Mouse (Mus musculus): Measurements from ENCODE around the gene Pard3b. TPM values are rescaled to one million over a fixed set of nuclear protein-coding genes. Genes with fewer than 3 reads are reported as not detected.

The Pard3b gene
- total RNA-seq, 4 experiments from 2014 or later: 3.3 to 5.3 (median 4.4) TPM

DNA sequence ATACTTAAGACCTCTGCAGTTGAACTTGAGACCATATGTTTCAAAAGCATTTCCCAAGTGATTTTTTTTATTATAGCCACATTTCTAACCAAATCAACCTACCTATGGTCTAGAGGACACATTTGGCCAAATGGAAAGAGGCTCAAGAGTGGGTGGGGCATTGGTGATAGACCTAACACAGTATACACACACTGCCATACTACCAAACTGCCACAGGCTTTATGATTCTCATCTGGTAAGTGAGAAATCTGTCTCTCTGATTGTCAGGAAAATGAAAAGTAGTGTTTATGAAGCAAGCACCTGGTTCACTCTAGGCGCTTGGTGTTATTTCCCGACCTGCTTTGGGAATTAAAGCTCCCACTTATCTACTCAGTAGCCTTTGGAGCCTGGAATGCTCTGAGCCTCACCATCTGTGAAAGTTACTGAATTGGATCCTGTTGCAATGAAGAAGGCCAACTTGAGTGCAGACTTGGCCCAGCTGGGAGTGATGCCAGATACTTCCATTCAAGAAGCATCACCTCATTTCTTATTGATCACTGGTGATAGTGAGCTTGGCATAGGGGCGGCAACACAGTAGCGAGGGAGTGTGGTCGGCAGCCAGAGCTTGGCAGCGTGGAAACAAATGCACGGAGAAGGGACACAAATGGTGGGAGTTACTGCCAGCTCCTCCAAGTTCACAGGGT is 810.7 kb downstream of the Pard3b start:
- no peak for DNase-seq (ENCODE audit: low spot score in 2 of 2)

DNA sequence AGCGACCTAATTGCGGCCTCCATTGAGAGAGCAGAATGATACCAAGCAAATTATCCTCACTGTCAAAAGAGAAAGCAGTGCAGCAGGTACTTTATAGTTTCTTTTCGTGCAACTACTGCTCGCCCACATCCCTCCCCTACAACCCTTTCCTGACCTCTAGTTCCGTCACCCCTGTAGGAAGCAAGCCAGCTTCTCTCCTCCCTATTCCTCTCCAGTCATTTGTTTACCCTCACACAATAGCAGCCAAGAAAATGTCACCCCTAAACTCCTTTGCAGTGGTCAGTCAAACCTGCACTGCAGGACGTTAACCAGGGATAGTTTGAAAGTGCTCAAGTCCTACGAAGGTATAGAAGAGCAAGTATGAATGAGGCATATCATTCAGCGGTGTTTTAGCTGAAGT is 826.9 kb downstream of the Pard3b start:
- no peak for DNase-seq (ENCODE audit: low spot score in 2 of 2)

DNA sequence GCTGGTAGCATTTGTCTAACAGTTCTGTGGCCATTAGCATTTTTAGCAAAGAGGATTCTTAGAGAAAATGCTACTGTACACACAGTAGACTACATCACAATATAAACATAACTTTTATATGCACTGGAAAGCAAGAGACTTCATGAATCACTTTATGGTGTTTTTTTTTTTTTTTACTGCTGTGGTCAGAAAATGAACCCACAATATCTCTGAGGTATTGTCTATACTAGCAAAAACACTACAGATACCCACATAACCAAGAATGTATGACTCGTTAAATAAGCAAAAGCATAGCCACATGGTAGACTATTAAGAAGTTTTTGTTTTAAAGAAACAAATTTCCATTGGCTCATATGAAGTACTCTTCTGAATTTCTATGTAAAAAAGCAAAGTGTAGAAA is 827.9 kb downstream of the Pard3b start:
- DNase-seq (ENCODE audit: low spot score in 2 of 2): no peak

DNA sequence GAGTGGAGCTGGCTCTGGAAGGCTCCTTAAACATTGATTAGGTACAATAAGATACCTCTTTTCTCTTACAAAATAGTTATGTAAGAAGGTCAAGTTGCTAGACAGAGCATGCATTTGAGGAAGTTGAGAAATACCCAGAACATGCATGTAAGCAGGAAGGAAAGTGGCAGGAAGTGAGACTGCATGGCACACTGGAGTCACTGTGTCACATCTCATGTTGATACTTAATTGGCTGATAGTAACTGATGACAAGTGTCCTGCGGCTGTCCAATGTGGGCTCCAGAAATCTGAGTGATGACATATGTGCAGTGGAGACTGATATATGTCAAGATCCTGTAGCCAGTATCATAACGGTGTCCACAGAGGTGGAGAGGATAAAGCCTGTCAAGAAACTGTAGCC is 844.4 kb downstream of the Pard3b start:
- no peak for DNase-seq (ENCODE audit: low spot score in 2 of 2)

DNA sequence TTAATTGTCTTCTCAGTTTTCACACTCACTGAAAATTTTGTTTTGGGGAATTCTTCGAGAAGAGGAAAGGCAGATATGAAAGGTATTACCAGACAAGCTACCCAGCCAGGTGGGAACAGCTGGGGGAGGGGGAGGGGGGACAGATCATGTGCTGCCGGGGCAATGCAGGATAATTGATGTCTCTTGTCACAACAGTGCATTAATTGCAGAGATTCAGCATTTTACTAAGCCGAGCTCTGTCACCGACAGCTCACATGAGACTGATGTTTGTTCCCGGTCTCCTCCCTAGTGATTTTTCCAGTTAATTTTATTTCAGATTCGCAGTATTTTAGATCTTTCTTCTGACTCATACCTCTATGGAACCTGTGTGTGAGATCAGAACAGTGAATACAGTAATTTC is 850.2 kb downstream of the Pard3b start:
- no peak for DNase-seq (ENCODE audit: low spot score in 2 of 2)

- DNase-seq (ENCODE audit: low spot score in 2 of 2): no peak
These were observed 860.5 kb downstream of the Pard3b start for GRCm38 (mm10) chr1:62499146-62499545.

GRCm38 (mm10) chr1:62510501-62510900 is 871.9 kb downstream of the Pard3b start:
- DNase-seq (ENCODE audit: low spot score in 2 of 2): no peak

DNA sequence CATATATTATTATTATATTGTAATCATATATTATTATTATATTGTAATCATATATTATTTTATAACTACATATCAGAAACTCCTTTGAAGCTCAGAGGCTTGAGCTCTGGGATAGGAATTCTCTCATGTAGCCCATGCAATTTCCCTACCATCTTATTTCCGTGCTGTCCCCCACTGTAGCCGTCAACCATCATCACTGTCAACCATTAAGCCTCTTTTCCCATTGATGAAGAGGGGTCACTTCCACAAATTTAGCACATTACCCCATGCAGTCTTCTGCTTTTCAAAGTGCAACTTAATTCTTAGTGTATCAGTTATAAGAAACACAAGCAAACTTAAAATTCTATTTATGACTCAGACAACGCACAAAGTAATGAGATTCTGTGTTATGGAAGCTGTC is 873.1 kb downstream of the Pard3b start:
- no peak for DNase-seq (ENCODE audit: low spot score in 2 of 2)

DNA sequence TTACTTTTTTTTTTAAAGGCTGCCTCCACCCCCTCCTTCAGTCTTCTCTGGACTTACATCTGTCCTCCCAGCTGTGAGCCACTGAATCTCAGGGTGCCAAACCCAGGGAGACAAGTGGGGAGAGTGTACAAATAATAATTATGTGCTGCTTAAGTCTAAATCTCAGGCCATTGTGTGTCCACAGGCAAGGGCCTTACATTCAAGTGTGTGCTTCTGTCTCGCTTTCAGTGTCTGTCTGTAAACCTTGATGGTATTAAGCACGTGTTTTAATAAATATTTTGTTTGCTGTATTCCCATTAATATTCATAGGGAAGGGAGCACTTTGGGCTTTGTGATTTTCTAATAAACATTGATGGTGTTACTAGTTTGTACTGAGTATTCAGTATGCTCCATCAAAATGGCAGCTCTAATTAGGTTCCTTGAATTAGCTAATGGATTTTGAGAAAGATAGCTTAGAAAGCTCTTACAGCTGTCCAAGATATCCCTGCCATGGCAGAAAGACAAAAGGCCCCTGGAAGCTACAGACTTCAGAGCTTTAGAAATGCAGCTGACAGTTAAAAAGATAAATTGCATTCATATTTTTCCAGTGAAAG is 880.1 kb downstream of the Pard3b start:
- DNase-seq (ENCODE audit: low spot score in 2 of 2): no peak

GRCm38 (mm10) chr1:62521368-62521767 is 882.7 kb downstream of the Pard3b start:
- DNase-seq (ENCODE audit: low spot score in 2 of 2): no peak

- DNase-seq (ENCODE audit: low spot score in 2 of 2): no peak
These were observed 884.1 kb downstream of the Pard3b start for GRCm38 (mm10) chr1:62522761-62523160.

- DNase-seq (ENCODE audit: low spot score in 2 of 2): no peak
These were observed 889.2 kb downstream of the Pard3b start for GRCm38 (mm10) chr1:62527788-62528187.

DNA sequence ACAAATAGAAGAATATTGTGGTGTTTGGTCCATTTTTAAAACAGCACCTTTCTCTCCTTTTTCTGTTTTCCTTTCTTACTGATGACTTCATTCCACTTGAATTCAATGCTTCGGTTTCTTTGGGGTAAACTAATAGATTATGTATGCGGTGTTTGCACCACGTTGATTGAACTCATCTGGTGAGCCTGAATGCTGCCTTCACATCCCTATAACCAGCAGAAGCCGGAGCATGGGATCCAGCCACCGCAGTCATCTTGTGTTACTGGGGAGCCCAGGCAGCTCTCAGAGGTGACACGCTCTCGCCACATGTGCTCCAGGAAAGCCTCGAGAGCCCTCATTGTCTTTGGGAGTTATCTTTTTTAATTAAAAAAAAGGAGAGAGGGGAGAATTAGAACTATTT is 891.3 kb downstream of the Pard3b start:
- no peak for DNase-seq (ENCODE audit: low spot score in 2 of 2)

DNA sequence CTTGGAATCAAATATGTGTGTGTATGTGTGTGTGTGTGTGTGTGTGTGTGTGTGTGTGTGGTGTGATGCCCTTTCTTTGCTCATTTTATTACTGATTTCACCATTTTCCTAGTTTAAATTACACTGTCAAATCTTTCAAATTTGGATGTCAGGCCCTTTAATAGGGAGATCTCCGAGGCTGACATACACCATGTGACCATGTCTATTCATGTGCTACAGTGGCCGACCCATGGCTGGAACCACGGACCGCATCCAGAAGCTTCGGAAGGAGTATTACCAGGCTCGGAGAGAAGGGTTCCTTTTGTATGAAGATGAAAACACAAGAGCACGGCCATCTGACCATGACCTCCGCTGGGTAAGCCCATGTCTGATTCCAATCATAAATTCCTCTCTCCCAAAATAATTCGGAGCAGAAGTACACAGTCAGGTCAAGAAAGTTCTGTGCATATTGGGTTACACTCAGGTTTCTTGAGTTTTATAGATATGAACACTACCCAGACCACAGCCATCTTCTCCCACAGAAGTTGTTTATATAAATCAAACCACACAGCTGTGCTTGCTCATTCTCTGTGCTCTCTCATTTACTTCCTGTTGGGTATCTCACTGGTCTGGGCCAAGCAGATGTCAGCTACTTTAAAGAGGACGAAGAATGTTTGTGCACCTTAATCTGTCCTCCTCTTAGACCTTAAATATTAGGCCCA is 894.0 kb downstream of the Pard3b start:
- DNase-seq (ENCODE audit: low spot score in 2 of 2): no peak

DNA sequence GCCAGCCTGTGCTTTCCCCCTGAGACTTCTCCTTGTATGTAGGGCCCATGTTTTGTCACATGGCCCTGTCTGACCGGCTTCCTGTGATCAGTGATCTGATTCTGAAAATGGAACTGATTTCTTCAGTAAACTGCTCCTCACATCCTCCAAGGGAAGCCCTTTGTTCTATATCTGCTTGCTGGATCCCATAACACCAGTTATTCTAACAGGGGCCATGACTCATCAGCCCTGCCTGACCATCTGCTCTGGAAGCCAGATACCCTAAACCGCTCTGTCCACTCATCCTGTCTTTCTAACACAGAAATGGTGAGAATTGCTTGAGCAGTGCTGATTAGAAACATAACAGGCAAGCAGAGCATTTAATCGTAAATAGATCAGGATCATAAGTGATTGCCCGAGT is 910.3 kb downstream of the Pard3b start:
- no peak for DNase-seq (ENCODE audit: low spot score in 2 of 2)

DNA sequence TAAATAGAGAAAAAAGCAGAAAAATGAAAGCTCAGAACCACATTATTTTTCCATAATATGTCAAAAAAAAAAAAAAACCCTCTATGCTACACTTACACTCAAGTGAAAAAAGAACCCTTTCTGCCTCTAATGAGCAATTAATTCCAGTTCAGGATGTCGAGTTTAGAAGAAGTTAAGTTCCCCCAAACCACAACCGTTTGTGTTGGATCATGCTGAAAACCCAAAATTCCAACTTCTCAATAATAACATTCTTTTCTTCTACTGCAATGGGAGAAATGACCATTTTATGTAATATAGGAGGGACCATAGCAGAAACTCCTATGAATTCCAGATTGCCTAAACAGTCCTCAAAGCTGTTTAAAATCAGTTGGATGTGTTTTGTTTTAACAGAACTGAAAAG is 911.9 kb downstream of the Pard3b start:
- DNase-seq (ENCODE audit: low spot score in 2 of 2): no peak

- peak in 1 of 2 experiments; percentile 18 for DNase-seq (ENCODE audit: low spot score in 2 of 2)
These were observed 912.9 kb downstream of the Pard3b start for GRCm38 (mm10) chr1:62551516-62551915.

- DNase-seq (ENCODE audit: low spot score in 2 of 2): no peak
These were observed 917.2 kb downstream of the Pard3b start for GRCm38 (mm10) chr1:62555838-62556237.

- no peak for DNase-seq (ENCODE audit: low spot score in 2 of 2)
These were observed 924.4 kb downstream of the Pard3b start for GRCm38 (mm10) chr1:62562987-62563386.

- DNase-seq (ENCODE audit: low spot score in 2 of 2): no peak
These were observed 925.9 kb downstream of the Pard3b start for GRCm38 (mm10) chr1:62564245-62565119.

- DNase-seq (ENCODE audit: low spot score in 2 of 2): no peak
These were observed 926.6 kb downstream of the Pard3b start for GRCm38 (mm10) chr1:62565120-62565809.

All from left cerebral cortex, adult 8-10 months (tissue).